Mouse (Mus musculus): Measurements from ENCODE around the gene Lmx1a. TPM values are rescaled to one million over a fixed set of nuclear protein-coding genes. Genes with fewer than 3 reads are reported as not detected.
A peak's percentile ranks its signal among the peaks of the same experiment; 100 is the strongest.

Gene Lmx1a
- under 1 TPM in 1 of 2 experiments, not detected in 1; 0.08 TPM for total RNA-seq (2021)
- long read RNA-seq, experiment 1: 0 reads
- long read RNA-seq, experiment 2: 0 reads

GRCm38 (mm10) chr1:167689232-167689261, at the start of gene Lmx1a:
TSS of gene Lmx1a (plus strand) at chr1:167689237.
- no peak for DNase-seq (ENCODE audit: low spot score in 2 of 2)

DNA sequence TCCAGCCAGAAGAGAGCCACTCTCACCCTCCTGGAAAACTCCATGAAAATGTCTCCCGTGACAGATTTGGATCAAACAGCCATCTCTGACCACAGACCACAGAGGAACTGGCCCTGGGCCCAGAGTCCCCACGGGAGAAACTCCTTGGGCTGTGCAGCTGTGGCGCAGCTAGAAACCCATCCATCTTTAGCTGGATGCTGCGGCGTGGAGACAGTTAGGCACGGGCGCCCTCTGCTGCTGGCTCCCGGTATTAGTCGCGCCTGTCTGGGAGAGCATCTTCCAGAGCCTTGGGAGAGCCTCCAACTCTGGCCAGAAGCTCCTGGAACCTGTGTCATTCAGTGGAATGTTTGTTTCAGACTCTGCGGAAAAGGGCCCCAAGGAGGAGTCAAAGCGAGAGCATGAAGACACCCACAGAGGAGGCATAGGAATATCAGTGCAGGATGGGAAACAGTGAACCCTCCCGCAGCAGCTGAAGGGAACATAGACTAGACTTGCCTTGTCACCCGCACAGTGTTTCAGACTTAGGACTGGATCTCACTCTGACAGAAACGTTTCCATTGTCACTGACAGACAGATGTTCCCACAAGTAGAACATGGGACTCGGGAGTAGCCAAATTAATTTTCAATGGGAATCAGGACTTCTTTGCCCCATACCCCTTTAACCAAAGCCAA, 44.0 kb upstream of the Lmx1a start:
- DNase-seq (ENCODE audit: low spot score in 2 of 2): peak; percentile 60 to 67

- no peak for DNase-seq (ENCODE audit: low spot score in 2 of 2)
Measured at GRCm38 (mm10) chr1:167648670-167649069, 40.4 kb upstream of the Lmx1a start.

GRCm38 (mm10) chr1:167649122-167649633, 39.9 kb upstream of the Lmx1a start:
- no peak for DNase-seq (ENCODE audit: low spot score in 2 of 2)

GRCm38 (mm10) chr1:167652336-167652735, 36.7 kb upstream of the Lmx1a start:
- no peak for DNase-seq (ENCODE audit: low spot score in 2 of 2)

DNA sequence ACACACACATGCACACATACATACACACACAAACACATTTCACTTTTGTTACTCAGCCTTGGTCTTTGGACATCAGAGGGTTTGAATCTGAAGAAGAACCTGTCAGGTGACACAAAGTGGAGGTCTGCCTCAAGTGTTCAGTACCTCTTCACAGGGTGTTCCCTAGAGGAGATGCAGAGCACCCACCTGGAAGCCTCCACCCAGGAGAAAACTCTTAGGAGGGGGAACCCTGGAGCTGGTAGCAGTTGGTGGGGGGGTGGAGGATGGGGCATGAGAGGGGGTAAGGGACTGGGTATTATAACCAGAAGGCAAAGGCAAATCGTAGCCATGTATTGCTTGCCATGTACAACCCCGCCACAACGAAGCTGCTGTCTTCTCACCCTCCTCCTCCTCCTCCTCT, 30.0 kb upstream of the Lmx1a start:
- DNase-seq (ENCODE audit: low spot score in 2 of 2): no peak

- DNase-seq (ENCODE audit: low spot score in 2 of 2): peak; percentile 11 to 18
Measured at GRCm38 (mm10) chr1:167660521-167661101, 28.4 kb upstream of the Lmx1a start.

DNA sequence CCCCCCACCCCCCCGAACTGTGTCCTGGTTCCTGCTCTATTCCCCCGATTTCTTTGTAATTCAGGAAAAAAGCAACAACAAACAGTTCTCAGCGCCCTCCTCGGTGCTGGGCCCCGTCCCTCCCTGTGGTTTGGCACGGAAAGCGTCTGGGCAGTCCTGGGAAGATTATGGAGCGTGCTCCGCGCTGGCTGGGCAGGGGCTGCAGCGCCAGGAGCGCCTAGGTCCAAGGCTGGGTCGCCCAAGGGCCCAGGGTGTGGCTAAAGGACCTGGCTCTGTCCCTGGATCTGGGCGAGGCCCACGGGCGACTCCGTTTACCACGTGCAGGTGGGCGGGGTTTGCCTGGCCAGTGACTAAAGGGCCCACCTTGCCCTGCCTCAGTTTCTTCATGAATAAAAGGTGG, 27.9 kb upstream of the Lmx1a start:
- DNase-seq (ENCODE audit: low spot score in 2 of 2): peak in 1 of 2 experiments; percentile 6

DNA sequence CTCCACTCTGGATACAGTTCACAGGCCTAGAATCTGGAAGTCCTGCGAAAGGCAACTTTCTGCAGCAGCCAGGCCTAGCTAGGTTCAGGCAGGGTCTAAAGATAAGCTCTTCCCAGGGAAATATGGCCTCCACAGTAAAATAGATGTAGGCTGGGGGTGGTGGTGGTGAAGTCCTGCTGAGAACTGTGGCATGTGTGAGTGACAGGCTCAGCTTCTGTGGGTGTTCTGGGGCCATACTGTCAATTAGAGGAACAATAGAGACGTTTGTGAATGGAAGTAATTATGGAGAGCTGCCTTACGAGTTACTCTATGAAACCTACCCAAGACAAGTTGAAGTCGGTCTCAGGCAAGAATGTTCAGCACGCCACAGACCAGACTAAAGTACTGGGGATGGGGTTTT, 25.9 kb upstream of the Lmx1a start:
- no peak for DNase-seq (ENCODE audit: low spot score in 2 of 2)

DNA sequence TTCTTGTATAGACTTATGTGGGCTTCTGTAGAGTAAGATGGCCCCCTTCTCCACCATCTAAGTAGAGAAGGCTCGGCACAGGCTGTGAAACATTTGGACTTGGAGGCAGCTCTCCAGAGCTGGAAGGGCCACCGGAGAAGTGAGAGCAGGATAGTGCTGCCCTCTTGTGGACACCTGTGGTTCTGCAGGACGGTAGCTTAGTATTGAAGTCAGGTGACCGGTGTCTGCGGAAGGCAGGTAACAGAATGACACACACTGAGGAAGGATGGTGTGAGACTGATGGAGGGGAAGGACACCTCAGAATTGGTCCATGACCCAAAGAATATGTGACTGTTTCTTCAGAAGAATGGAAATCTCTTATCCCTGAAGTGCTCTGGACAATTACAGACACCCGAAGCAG, 19.2 kb upstream of the Lmx1a start:
- no peak for DNase-seq (ENCODE audit: low spot score in 2 of 2)

- DNase-seq (ENCODE audit: low spot score in 2 of 2): no peak
Measured at GRCm38 (mm10) chr1:167672433-167672987, 16.5 kb upstream of the Lmx1a start.

DNA sequence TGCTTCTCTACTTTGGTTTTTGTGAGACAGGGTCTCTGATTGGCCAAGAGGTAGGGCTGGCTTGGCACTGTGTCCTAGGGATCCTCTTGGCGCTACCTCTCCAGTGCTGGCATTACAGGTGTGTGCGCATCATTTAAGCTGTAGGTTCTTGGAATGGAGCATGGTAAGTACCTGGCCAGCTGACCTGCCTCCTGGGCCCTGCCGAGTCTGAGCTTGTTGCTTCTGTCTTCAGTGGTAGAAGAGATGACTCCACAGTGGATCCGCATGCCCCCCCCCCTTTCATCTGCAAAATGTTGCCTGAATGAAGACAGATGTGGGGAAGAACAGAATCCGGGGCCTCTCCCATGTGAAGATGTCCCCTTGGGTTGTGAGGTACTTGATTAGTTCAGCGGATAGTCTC, 10.0 kb upstream of the Lmx1a start:
- no peak for DNase-seq (ENCODE audit: low spot score in 2 of 2)

DNA sequence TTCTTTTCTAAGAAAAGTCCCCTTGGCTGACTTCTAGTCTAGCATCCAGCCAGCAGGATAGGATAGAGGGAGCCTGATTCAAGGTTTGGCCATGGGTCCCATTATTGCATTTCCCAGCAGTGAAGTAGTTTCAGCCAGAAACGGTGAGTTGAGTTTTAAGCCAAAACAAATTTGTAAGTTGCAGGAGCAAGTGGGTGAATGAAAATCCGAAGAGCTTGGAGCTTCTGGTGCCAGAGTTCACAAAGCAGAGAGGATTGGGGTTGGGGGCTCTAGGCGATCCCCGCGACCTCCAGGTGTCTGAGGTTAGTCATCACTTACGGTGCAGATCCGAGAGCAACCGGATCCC, 1.1 kb upstream of the Lmx1a start:
- DNase-seq (ENCODE audit: low spot score in 2 of 2): no peak

DNA sequence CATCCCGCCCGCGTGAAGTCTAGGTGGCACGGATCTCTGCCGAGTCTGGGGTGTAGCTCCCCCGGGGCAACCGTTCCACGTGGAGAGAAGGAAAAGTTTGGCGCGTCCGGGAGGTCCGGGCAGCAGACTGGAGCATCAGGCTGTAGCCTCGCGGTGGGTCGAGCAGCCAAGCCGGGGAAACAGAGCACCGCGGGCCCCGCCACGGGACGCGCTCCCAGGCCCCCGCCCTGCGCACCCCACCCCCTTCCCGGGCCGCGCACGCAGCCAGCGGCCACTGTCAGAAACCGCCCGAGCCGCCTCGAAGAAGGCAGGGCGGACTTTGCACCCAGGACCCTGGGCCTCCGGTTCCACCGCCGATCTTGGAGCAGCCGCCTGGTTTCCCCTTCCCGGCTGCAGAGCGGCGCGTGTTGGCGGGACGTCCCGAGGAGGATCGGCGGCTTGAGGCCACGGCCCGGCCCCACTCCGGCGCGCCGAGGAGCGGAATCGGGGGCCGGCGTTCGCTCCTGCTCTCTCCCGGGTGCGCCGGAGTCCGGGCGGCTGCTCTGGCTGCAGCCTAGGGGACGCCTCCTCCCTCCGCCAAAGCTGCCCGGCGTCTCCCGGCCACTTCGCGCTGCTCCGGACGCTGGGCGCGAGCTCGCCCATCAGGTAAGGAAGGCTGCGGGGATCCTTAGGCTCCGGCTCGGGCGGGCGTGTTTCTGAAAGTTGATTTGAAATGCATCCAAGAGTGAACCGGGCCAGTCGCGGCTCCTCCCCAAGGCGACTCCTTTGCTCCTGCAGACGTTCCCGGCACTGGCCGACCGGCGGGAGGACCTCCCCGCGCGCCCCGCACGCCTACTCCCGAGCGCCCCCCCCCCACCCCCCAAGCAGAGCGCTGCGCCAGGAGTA, 448 bp upstream of the Lmx1a start:
- DNase-seq (ENCODE audit: low spot score in 2 of 2): no peak

DNA sequence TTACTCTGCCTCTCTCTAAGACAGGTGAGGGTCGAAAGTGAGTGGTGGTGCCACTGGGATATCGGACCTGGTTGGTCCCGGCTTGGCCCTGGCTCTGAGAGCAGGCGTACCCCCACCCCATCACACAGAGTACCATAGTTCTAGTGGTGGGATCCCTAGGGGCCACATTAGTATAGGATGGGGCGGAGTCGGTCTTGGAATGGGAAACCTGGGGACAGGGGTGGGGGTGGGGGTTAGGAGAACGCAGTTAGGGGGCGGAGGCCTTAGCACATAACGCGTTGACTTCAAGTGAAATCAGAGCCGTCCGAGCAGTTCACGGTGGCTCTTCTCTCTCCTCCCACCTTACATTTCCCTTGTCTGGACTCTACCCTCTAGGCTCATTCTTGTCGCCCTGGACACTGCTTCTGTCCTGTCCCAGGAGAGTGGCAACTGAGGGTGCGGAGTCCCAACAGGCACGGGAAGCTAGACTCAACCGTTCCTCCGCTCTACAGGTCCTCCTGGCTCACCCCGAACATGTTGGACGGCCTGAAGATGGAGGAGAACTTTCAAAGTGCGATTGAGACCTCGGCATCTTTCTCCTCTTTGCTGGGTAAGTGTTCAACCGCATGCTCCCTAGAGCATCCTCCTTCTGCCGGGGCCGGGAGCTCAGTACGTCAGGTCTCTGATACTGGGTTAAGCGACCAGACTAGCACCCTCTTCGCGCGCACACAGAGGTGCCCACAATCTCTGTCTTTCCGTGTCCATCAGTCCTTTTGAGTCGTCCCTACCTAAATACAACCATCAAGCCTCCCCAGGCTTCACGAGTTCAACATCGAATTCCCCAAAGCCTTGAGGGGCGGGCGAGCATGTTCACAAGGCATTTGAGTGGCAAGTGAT, 463 bp downstream of the Lmx1a start:
- DNase-seq (ENCODE audit: low spot score in 2 of 2): no peak

- no peak for DNase-seq (ENCODE audit: low spot score in 2 of 2)
Measured at GRCm38 (mm10) chr1:167690138-167690710, 1.2 kb downstream of the Lmx1a start.

DNA sequence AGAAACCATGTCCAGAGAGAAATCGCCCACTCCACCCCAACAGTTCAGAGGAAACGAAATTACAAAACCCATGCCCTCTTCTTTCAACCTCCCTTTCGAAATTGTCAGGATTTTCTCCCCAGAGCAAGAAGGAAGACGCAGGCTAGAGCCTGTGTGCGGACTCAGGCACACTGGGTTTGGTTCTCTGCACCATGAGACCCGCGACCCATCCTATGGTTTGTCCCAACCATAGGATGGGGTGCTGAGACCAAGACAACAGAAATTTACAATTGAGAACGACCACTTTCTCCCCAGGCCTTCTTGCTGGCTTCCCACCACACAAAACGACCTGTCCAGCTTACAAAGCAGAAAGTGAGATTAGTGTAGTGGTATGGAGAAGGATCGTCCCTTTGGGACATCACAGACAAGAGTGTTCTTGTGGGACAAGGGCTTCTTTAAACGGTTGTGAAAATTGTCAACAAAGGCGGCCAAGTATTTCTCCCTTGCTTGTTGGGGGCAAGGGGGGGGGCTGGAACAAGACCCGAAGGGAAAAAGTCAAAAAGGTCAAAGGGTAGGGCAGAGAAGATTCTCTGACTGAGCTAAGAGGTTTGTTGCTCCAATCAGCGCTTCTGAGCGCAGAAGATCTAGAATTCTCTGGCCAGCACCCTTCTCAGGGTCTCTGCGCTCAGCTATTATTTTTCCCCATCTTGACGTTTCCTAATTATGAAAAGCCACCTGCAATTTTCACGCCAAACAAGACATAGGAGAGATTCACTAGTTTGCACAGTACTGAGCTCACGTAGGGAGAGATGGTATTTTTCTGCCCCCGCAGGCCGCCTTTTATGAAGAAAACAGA, 1.9 kb downstream of the Lmx1a start:
- no peak for DNase-seq (ENCODE audit: low spot score in 2 of 2)

- DNase-seq (ENCODE audit: low spot score in 2 of 2): no peak
Measured at GRCm38 (mm10) chr1:167691911-167692682, 3.1 kb downstream of the Lmx1a start.

DNA sequence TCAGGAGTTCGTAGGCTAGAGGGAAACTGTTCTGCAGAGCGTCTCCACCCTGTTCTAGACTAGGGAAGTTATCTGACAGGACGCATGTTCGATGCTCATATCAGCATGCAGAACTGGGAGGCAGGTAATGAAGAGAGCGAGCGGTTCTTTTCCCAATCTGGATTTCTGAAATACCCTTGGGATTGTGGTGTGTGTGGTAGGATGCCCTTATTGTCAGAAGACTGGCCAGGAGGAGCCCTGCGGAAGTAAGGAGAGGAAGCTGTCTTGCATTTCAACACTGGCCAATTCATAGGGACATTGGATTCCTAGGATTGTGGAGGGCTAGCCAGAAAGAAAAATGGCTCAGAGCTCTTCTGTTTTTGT, 3.6 kb downstream of the Lmx1a start:
- no peak for DNase-seq (ENCODE audit: low spot score in 2 of 2)
